Mouse (Mus musculus) olfactory bulb, adult 2 months (tissue): ENCODE results near the gene Zfp866.

Source experiments
- CTCF ChIP-seq: fragments of 200-500 bp; IDR thresholded peaks from 2 replicates; pipeline ENCODE4 v1.5.1; 2012; ENCODE audit warnings: low read depth, mild to moderate bottlenecking, low read length, moderate library complexity; ENCODE audit not compliant: insufficient read depth
- POLR2A ChIP-seq: fragments of 200-500 bp; IDR thresholded peaks from 2 replicates; pipeline ENCODE4 v1.6.1; 2012; ENCODE audit warnings: mild to moderate bottlenecking, low read depth, low read length, moderate library complexity; ENCODE audit not compliant: insufficient read depth

- TF ChIP-seq CTCF (no peak), POLR2A (no peak)
Observed at GRCm38 (mm10) chr8:69807236-69807635, 16.3 kb upstream of the Zfp866 start.
